Mouse (Mus musculus): ENCODE data around the gene Ranbp1. TPM values are rescaled to one million over a fixed set of nuclear protein-coding genes. Genes with fewer than 3 reads are reported as not detected.

Ranbp1 gene
- total RNA-seq, 2 experiments from 2014 or later = 88.1 to 106 TPM

GRCm38 (mm10) chr16:18236676-18237501 lies 11.6 kb downstream of the Ranbp1 start:
- no peak for DNase-seq (ENCODE audit: low spot score in 2 of 2)
- intact Hi-C loops (cut with DNase I) = no loop called here

- DNase-seq (ENCODE audit: low spot score in 2 of 2) = peak; percentile 59 to 70
- intact Hi-C loops (cut with DNase I) = no loop called here
These were observed 13.0 kb downstream of the Ranbp1 start for GRCm38 (mm10) chr16:18235389-18236065.

DNA sequence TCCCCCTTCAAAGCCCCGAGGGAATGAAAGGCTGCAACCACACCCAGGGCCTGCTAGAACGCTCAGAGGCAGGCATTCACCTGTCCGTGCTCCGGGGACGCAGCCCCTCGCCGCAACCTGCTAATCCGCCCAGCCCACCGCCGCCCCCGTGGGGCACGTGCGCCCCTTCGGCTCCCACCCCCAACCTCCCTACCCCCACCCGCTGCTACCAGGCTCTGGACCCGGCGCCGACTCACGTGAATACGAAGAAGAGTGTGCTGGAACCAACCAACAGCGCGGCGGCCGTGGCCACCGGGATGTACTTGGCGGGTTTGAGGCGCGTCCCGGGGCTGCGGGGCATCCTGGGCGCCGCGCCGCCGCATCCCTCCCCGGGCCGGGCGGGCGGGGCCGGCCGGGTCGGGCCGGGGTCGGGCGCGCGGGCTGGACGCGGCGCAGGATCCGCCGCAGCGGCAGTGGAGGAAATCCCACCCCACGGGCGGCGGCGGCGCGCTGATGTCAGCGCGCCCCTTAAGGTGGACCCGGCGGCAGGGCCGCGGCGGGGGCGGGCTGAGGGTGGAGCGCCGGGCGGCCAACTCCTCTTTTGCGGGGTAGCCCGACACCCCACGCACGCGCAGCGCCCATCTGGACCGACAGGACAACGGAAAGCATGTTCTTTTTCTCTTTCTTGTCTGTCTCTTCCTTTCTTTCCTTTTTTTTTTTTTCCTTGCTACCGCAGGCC lies 13.7 kb downstream of the Ranbp1 start, which contains the start of gene Zdhhc8:
Gene Zdhhc8, minus strand, starts transcription at position 466 of the 718 bp plus-strand sequence.
- intact Hi-C loops (cut with DNase I) = no loop called here
- peak; percentile 56 to 82 for DNase-seq (ENCODE audit: low spot score in 2 of 2)

DNA sequence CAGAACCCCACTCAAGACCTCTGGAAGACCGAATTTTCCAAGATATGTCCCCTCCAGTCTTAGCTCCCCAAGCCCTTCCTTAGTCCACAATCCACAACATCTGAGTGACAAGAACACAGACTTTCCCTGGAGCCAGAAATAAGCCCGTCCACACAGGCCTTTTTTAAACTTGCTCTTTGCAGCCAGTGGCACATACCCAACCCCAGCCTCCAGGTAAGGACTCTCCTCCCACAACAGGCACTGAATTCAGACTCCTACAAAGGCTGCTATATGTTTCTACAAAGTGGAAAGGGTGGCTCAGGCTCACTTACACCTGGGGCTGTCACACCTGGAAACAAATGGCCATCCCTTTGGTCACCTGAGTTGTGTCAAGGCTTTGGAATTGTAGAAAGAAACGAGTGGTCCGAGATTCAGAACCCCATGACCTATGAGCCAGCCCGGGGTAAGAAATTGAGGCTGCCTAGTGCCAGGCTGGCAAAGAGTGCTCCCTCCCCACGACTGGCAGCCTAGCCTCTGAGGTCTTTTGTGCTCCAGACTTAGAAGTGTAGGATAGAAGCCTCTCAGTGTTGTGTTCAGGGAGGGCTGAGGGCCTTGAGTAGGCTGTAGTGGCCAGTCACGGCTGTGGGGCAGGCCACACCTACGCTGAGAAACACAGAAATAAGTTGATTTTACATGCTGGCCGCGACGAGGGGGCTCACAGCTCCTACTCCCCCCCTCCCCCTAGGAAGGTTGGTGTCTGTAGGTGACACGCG lies 14.4 kb downstream of the Ranbp1 start:
- intact Hi-C loops (cut with DNase I) = no loop called here

DNA sequence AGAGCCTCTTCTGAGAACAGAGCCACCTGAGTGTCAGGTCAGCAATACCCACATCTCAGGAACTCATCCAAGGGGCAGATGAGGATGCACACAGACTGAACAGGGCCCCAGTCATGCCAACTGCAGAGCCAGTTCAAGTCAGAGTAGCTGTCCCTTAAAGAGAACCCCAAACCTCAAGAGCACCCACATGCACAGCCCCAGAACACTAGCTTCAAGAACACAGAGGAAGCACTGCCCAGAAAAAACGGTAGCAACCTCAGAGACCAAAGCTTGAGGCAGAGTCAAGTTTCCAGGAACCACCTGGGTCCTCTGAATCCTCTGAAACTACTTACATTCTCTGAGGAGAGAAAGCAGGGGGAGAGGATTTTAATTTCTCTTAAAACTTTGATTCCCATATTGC lies 15.1 kb downstream of the Ranbp1 start:
- no peak for DNase-seq (ENCODE audit: low spot score in 2 of 2)
- intact Hi-C loops (cut with DNase I) = no loop called here

More for the DNA sequence above, 14.4 kb downstream of the Ranbp1 start:
- peak in 1 of 2 experiments; percentile 53 for DNase-seq (ENCODE audit: low spot score in 2 of 2)

DNA sequence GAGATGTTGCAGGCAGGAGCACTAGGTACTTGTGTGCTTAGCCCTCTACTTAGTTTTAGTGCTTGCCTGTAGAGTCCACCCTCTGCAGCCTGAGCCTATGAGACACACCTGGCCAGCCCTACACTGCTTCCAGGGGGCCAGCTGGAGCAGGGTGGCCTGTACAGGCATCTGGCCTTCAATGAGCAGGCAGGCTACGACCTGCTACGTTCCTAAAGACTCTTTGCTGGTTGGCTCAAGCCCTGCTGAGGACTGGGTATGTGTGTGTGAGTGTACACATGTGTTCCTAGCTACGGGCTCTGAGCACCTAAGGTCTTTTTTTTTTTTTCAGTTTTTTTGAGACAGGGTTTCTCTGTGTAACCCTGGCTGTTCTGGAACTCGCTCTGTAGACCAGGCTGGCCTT lies 17.1 kb downstream of the Ranbp1 start:
- intact Hi-C loops (cut with DNase I) = no loop called here

DNA sequence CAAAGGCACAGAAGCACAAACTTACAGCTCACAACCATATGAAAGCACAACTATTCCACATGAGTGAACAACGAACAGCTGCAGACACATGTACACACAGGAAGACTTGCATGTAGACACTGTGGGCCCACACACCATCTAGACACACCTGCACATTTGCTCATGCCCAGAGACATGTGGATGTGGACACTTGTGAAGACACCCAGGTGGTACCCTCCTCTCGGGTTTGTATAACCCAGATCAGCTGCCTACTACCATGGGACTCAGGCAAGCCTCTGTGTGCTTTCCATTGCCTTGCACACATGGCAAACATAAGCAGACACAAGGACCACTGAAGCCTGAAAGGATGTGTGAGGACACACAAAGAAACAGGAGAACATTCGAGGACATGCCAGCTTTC lies 17.5 kb downstream of the Ranbp1 start:
- intact Hi-C loops (cut with DNase I) = no loop called here
- no peak for DNase-seq (ENCODE audit: low spot score in 2 of 2)

More for the DNA sequence above, 17.1 kb downstream of the Ranbp1 start:
- no peak for DNase-seq (ENCODE audit: low spot score in 2 of 2)

GRCm38 (mm10) chr16:18230617-18231016 lies 17.9 kb downstream of the Ranbp1 start:
- intact Hi-C loops (cut with DNase I) = no loop called here
- DNase-seq (ENCODE audit: low spot score in 2 of 2) = no peak

DNA sequence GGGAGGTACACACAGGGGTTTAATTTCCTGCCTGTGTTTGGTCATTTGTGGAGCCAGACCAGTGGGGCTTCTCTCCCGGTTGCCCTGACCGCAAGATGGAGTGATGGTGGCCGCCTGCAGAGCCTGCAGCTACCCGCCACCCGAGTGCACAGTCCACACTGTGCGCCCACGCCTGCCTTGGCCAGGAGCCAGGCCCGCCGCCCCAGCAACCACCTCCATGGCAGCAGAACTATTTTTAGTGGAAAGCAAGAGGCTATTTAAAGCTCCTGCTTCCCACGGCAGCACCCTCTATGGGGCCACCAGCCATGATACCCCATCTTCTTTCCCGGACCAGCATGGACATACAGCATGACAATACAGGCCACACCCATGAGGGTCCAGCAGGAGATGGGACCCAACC lies 18.9 kb downstream of the Ranbp1 start:
- intact Hi-C loops (cut with DNase I) = no loop called here

DNA sequence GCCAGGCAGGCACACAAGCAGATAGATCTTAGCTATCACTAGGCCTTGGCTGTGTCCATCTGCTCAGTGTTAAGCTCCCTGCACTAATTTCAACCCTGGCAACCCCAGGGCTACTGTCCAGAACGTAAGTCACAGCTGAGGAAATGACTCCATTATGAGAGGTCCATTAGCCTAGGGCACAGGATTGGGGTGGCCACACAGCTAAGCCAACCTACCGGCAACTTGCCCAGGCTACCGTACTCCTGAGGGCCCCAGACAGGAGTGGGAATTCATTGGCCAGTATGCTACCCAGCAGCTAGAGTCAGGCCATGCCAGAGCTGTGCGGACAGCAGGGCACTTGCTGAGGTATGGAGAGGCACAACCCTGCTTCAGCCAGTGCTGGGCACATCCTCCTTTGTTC lies 19.7 kb downstream of the Ranbp1 start:
- DNase-seq (ENCODE audit: low spot score in 2 of 2) = no peak
- intact Hi-C loops (cut with DNase I) = no loop called here

More for the DNA sequence above, 18.9 kb downstream of the Ranbp1 start:
- peak; percentile 89 to 95 for DNase-seq (ENCODE audit: low spot score in 2 of 2)

- intact Hi-C loops (cut with DNase I) = no loop called here
- no peak for DNase-seq (ENCODE audit: low spot score in 2 of 2)
These were observed 20.6 kb downstream of the Ranbp1 start for GRCm38 (mm10) chr16:18227897-18228422.

GRCm38 (mm10) chr16:18227187-18227586 lies 21.3 kb downstream of the Ranbp1 start:
- DNase-seq (ENCODE audit: low spot score in 2 of 2) = no peak
- intact Hi-C loops (cut with DNase I) = no loop called here

DNA sequence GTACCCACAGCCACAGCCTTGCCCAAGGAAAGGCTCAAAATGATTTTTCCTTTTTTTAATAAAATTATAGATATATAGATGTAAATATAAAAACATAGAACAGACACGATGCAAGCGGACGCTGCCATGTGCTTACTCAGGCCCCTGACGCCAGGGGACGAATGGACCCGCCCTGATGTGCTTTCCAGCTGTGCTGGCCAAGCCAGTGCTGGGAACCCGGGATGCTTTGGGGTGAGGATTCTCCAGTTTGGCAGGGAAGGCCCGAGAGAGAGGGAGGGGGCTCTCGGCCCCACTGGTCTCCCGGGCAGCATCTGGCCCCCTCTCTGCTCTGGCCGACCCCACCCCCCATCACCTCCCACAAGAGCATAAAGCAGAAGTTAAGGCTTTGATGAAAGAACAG lies 26.3 kb downstream of the Ranbp1 start:
- no peak for DNase-seq (ENCODE audit: low spot score in 2 of 2)

GRCm38 (mm10) chr16:18221543-18221898 lies 27.0 kb downstream of the Ranbp1 start:
- DNase-seq (ENCODE audit: low spot score in 2 of 2) = no peak
- intact Hi-C loops (cut with DNase I) = no loop called here

More for the DNA sequence above, 26.3 kb downstream of the Ranbp1 start:
- intact Hi-C loops (cut with DNase I) = no loop called here

DNA sequence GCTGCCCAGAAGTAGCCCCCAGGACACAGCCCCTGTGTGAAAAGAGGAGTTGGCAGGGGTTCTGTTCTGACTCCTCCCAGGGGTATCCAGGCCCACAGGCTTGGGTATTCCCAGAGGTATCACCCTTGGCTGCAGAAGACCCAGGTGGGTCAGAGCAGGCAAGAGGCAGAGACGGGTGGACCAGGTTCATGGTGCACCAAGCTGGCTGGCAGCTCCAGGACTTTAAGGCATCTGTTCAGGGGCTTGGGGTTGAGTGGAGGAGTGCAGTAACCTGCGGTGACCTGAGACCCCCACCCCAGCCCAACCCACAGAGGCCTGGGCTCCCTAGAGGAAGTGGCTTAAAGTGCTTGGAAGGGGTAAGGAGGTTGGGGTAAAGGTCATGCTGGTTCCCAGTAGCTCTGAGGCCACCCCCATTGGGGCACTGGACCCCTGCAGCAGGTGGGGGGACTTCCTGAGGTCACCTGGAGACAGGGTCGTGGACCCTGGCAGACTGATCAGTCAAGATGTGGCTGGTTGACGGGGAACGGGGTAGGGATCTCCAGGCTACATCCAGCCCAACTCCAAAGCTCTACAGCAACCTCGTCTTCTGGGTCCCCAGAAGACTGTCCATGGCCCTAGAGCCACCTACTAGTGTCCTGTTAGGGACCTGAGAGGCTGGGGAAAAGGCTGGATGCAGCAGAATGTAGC lies 27.5 kb downstream of the Ranbp1 start:
- intact Hi-C loops (cut with DNase I) = no loop called here
- DNase-seq (ENCODE audit: low spot score in 2 of 2) = no peak

GRCm38 (mm10) chr16:18220001-18220400 lies 28.5 kb downstream of the Ranbp1 start:
- intact Hi-C loops (cut with DNase I) = no loop called here
- peak; percentile 53 to 77 for DNase-seq (ENCODE audit: low spot score in 2 of 2)

- intact Hi-C loops (cut with DNase I) = loop anchor here (10.0 kb wide), 1 partner anchor 294 kb away; the partner anchor contains the start of gene Slc25a1
- DNase-seq (ENCODE audit: low spot score in 2 of 2) = no peak
These were observed 29.9 kb downstream of the Ranbp1 start for GRCm38 (mm10) chr16:18218580-18218996.

DNA sequence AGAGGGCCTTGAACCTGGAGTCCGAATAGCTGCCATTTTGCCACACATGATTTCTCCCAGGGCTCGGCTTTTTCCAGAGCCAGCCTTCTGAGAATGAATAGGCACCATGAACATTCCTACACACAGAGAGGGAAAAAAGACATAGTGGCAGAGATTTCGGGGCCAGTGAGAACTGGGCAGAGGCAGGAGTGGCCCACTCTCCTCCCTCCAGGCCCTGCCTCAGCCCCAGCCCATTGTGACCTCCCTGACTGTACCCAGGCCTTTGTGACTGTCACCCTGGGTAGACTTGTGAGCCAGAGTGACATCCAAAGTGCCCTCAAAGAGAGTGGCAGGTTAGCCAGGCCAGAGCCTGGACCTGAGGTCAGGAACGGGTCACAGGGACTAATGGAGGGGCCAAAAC lies 31.0 kb downstream of the Ranbp1 start, which contains the start of gene Ccdc188:
Gene Ccdc188, plus strand, starts transcription at position 301 of the 400 bp plus-strand sequence.
- DNase-seq (ENCODE audit: low spot score in 2 of 2) = no peak
- intact Hi-C loops (cut with DNase I) = loop anchor here (10.0 kb wide), 1 partner anchor 293 kb away; the partner anchor contains the start of gene Slc25a1

Measured in left cerebral cortex, postnatal 14 days (tissue).